Mouse (Mus musculus) midbrain, postnatal 0 days (tissue): Measurements from ENCODE around the gene Osbpl6. TPM values are rescaled to one million over a fixed set of nuclear protein-coding genes. Genes with fewer than 3 reads are reported as not detected.

Experiments used
- ATAC-seq: fragments of 200-750 bp; cut with Nextera tagmentation; 2 replicates; pipeline ENCODE4 v1.8.0; 2017; ENCODE audit warnings: moderate number of reproducible peaks, mild to moderate bottlenecking, moderate TSS enrichment, moderate library complexity; ENCODE audit not compliant: low FRiP score
- DNase-seq: peaks from one replicate; pipeline ENCODE4 v3.0.0-alpha.2; 2015; ENCODE audit warnings: low spot score
- H3K27ac ChIP-seq: fragments of 300-500 bp; sonication (generic); 2 replicates; pipeline ENCODE4 v1.5.1; 2014; ENCODE audit warnings: low read depth, mild to moderate bottlenecking, low read length, mixed read lengths
- H3K27me3 ChIP-seq: fragments of 300-500 bp; sonication (generic); 2 replicates; pipeline ENCODE4 v1.6.1; 2014; ENCODE audit warnings: low read length, control low read depth, mixed read lengths; ENCODE audit not compliant: insufficient read depth
- H3K36me3 ChIP-seq: fragments of 300-500 bp; sonication (generic); 2 replicates; pipeline ENCODE4 v1.6.1; 2014; ENCODE audit warnings: low read length, control low read depth, mixed read lengths; ENCODE audit not compliant: insufficient read depth
- H3K4me1 ChIP-seq: fragments of 300-500 bp; sonication (generic); 2 replicates; pipeline ENCODE4 v1.6.1; 2014; ENCODE audit warnings: mild to moderate bottlenecking, control low read depth, antibody characterized with exemption, low read length, mixed read lengths; ENCODE audit not compliant: insufficient read depth
- H3K4me2 ChIP-seq: fragments of 300-500 bp; sonication (generic); 2 replicates; pipeline ENCODE4 v1.6.1; 2014; ENCODE audit warnings: low read depth, mild to moderate bottlenecking, low read length, mixed read lengths; ENCODE audit not compliant: poor library complexity, severe bottlenecking
- H3K4me3 ChIP-seq: fragments of 300-500 bp; sonication (generic); 2 replicates; pipeline ENCODE4 v1.5.1; 2014; ENCODE audit warnings: low read depth, mild to moderate bottlenecking, low read length, moderate library complexity
- H3K9ac ChIP-seq: fragments of 300-500 bp; sonication (generic); replicated peaks from 2 replicates; pipeline ENCODE4 v1.6.1; 2014; ENCODE audit warnings: mild to moderate bottlenecking, low read length, moderate library complexity, mixed read lengths; ENCODE audit not compliant: poor library complexity, severe bottlenecking
- H3K9me3 ChIP-seq: fragments of 300-500 bp; sonication (generic); 2 replicates; pipeline ENCODE4 v1.6.1; 2016; ENCODE audit warnings: low read length, control low read depth
- CTCF ChIP-seq: IDR thresholded peaks from 2 replicates; pipeline ENCODE4 v1.5.1; 2016; ENCODE audit warnings: antibody characterized with exemption, mild to moderate bottlenecking
- WGBS: fragments of 180-500 bp; shearing (Covaris S2); extraction: QIAGEN DNeasy Blood & Tissue Kit; methylation state at CpG from one replicate; pipeline ENCODE4 v1.1.7; 2014; 5-methylcytosine and 5-hydroxymethylcytosine counted together
- polyA plus RNA-seq: library from polyadenylated mRNA; unstranded; fragments of >200 nt; fragmentation: Nextera tagmentation; extraction: Ambion mirVana; gene quantifications from 2 replicates; pipeline ENCODE4 v1.2.1, GENCODE M21; 2015
- total RNA-seq: library from RNA; depleted of rRNA; stranded (reverse); fragments of >200 nt; gene quantifications from 2 replicates; pipeline ENCODE4 v1.2.3, GENCODE M21; 2014

Gene Osbpl6
- total and polyA plus RNA-seq, 2 experiments from 2014 or later = 17.0 to 26.7 TPM

DNA sequence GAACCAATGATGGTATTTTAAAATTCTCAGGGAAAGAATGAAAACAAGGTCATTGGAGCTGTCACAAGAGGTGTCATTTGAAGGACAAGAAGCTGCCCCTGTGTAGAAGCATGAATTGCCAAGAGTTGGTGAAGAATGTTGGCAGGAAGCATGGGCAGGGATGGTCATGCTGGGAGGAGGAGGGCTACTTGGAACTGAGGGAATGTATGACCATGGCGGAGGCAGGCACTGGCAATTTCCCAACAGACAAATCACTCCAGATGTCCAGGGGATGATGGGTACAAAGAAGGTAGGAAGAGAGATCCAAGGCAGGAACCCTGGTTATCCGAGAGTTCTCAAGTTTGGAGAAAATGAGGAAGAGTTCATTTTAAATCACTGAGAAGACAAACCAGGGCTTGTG, 3.7 kb downstream of the Osbpl6 start:
- H3K4me3 ChIP-seq = no peak overlapping the region
- H3K4me1 ChIP-seq = peaks cover 4% of the 10 kb centered on the region
- no peak overlapping the region for H3K4me2 ChIP-seq
- no peaks in the 10 kb centered on the region for H3K27me3 ChIP-seq
- ATAC-seq = no peak
- no peak for DNase-seq
- H3K9me3 ChIP-seq = no peaks in the 10 kb centered on the region
- H3K27ac ChIP-seq = no peak overlapping the region
- no peak overlapping the region for H3K9ac ChIP-seq
- no peaks in the 10 kb centered on the region for H3K36me3 ChIP-seq
- no peak for TF ChIP-seq CTCF
- WGBS = 89% methylated on average over 2 of the region's 2 CpGs

DNA sequence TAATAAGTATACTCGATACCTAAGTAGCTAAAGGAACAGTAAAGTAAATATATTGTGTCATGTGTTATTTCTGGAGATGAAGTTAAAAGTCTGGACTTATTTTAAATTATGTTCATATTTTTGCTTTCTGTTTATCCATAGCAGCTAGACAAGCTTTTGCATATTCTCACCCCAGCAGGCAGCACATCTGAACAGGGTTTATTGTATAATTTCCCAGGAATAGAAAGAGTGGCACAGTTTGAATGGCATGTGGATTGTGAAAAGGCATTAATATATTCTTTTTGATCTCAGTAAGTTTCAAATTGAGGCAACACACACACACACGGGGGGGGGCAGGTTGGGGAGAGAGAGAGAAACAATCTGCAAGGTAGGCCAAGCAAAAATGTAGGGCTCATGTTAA, 6.6 kb downstream of the Osbpl6 start:
- 64% methylated on average over 2 of the region's 2 CpGs for whole genome bisulfite sequencing
- H3K4me2 ChIP-seq = no peak overlapping the region
- no peaks in the 10 kb centered on the region for H3K9me3 ChIP-seq
- no peak for ATAC-seq
- H3K27me3 ChIP-seq = no peaks in the 10 kb centered on the region
- no peaks in the 10 kb centered on the region for H3K36me3 ChIP-seq
- H3K27ac ChIP-seq = no peak overlapping the region
- no peak for TF ChIP-seq CTCF
- no peak overlapping the region for H3K9ac ChIP-seq
- no peak for DNase-seq
- no peak overlapping the region for H3K4me3 ChIP-seq
- no peaks in the 10 kb centered on the region for H3K4me1 ChIP-seq

DNA sequence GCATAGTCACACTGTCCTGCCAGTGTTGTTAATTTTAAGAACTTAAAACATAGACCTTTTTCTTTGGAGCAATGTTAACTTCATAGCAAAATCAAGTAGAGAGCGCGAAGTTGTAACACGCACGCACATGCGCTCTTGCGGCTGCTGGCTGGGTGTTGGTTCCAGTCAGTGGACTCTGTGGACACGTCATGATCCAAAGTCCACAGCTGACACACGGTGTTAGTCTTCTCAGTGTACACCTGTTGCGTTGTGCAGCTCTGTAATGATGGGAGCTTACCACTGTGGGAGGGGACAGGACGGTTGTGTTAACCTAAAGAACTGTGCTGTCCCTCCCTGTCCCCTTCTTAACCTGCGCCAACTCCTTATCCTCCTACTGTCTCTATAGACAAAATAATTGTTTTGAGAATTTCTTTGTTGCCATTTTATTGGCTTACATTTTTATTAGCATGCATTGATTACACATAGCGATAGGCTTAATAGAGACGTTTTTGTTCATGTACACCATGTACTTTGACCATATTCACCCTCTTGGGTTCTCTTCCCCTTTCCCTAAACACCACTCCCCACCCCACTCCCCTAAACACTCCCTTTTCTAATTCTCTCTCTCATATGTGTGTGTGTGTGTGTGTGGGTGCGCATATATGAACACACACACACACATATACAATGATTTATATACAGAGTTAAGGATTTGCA, 11.3 kb downstream of the Osbpl6 start:
- TF ChIP-seq CTCF = no peak
- no peaks in the 10 kb centered on the region for H3K27me3 ChIP-seq
- no peaks in the 10 kb centered on the region for H3K36me3 ChIP-seq
- no peaks in the 10 kb centered on the region for H3K9me3 ChIP-seq
- DNase-seq (no peak), ATAC-seq (no peak)
- WGBS = 94% methylated on average over 14 of the region's 14 CpGs
- H3K27ac ChIP-seq = no peak overlapping the region
- no peaks in the 10 kb centered on the region for H3K4me1 ChIP-seq
- H3K9ac ChIP-seq = no peak overlapping the region
- H3K4me3 ChIP-seq = no peak overlapping the region
- no peak overlapping the region for H3K4me2 ChIP-seq

DNA sequence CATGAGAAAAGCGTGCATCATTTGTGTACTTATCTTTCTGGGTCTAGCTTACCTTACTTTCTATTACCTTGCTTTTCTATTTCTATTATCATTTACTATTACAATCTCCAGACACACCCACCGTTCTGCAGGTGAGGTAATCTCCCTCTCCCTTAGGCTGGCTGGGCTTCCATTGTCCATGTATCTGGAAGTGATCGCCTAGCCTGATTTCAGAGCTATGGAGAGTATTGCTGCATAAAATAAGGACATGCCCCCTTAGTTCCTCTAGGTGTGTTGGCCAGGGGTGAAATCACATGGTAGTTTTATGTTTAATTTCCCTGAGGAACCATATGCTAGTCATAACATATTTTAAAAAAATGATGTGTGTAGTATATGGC, 11.8 kb downstream of the Osbpl6 start:
- Histone ChIP-seq H3K9me3 (no peaks in the 10 kb centered on the region), H3K9ac (no peak overlapping the region), H3K36me3 (no peaks in the 10 kb centered on the region), H3K4me2 (no peak overlapping the region), H3K27me3 (no peaks in the 10 kb centered on the region), H3K4me3 (no peak overlapping the region), H3K27ac (no peak overlapping the region), H3K4me1 (no peaks in the 10 kb centered on the region)
- ATAC-seq = no peak
- no peak for TF ChIP-seq CTCF
- DNase-seq = no peak
- WGBS = 94% methylated on average over 3 of the region's 3 CpGs

DNA sequence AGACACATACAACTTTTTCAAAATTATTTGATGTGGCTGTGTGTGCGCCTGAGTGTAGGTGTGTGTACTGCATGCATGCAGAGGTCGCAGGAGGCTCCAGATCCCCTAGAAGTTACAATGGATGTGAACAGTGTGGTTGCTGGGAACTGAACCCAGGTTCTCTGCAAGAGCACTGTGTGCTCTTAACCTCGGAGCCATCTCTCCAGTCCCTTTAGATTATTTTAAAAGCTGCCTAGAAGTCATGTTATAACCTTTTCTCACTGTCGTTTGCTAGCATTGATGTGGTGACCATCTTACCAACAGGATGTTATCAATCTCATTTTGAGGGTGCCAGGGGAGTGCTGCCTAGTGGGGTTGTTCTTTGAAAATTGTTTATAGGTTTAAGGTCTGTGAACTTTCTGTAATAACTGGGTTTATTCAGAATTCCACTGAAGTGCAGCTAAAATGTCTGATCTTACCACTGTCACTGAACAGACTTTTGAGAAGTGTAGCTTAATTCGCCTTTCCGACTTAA, 15.2 kb downstream of the Osbpl6 start:
- Histone ChIP-seq H3K36me3 (no peaks in the 10 kb centered on the region), H3K27me3 (no peaks in the 10 kb centered on the region), H3K4me1 (no peaks in the 10 kb centered on the region), H3K9me3 (no peaks in the 10 kb centered on the region), H3K9ac (no peak overlapping the region), H3K4me2 (no peak overlapping the region), H3K27ac (no peak overlapping the region), H3K4me3 (no peak overlapping the region)
- ATAC-seq = no peak
- no peak for TF ChIP-seq CTCF
- 78% methylated on average over 6 of the region's 6 CpGs for WGBS
- no peak for DNase-seq

DNA sequence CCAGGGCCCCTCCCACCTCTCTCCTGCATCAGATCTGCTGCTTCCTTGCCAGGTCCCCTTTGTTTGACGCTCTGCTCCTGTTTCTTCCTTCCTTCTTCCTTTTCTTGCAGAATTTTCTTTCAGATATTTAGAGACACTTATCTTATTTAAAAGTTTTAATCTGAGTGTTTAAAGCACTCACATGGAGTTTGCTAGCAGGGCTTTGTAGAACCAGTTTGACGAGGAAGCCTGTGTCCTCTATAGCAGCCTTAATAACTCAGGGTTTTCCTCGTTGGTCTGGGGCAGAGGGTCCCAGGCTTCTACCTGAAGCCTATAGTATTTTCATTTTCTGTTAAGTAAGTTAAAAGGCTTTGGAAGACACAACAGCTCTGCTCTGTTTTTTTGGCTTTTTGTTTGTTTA, 20.5 kb downstream of the Osbpl6 start:
- H3K36me3 ChIP-seq = no peaks in the 10 kb centered on the region
- no peak overlapping the region for H3K27ac ChIP-seq
- no peak overlapping the region for H3K9ac ChIP-seq
- H3K27me3 ChIP-seq = no peaks in the 10 kb centered on the region; the same call in 1 of the 2 replicates
- no peaks in the 10 kb centered on the region for H3K4me1 ChIP-seq
- no peaks in the 10 kb centered on the region for H3K9me3 ChIP-seq
- 78% methylated on average over 3 of the region's 3 CpGs for WGBS
- no peak overlapping the region for H3K4me2 ChIP-seq
- no peak for TF ChIP-seq CTCF
- DNase-seq (no peak), ATAC-seq (no peak)
- no peak overlapping the region for H3K4me3 ChIP-seq
